Mouse (Mus musculus) gastrocnemius, postnatal 25 days (tissue): ENCODE measurements around the gene 1700029P11Rik. TPM values are rescaled to one million over a fixed set of nuclear protein-coding genes. Genes with fewer than 3 reads are reported as not detected.

ENCODE experiments used
- DNase-seq: peaks from one replicate; pipeline ENCODE4 v3.0.0; 2022
- total RNA-seq, 2 experiments: library from RNA; stranded (reverse); gene quantifications; 1 replicate in 1 of 2; 2 replicates in 1 of 2; pipeline ENCODE4 v1.2.3; 2021

Gene 1700029P11Rik
- total RNA-seq, 2 experiments from 2014 or later: not detected

DNA sequence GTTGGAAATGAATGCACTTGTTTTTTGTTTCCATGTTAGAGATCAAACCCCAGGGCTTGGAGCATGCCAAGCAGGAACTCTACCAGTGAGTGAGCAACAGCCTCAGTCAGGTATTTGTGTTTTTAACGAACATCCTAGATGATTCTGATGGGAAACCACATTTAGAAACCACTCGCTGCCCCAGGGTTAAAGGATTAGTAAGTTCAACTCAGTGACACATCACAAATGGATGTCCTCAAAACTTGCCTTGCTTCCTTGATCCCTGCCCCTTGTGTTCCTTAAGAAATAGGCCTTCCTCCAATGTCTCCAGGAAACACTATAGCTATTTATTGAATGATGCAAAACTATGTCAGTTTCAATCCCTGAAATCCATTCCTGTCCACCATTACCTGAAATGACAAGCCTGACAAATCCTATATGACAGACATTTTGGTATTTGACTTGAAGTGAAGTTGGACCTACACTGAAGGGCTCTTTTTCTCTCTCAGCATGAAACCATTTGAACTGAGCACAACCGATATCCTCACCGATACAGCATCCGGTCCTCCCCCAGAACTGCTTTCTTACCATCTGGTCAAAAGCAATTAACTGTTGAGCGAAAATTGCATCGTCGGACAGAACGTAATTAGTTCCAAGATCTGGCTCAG lies 34.5 kb downstream of the 1700029P11Rik start:
- DNase-seq: no peak

DNA sequence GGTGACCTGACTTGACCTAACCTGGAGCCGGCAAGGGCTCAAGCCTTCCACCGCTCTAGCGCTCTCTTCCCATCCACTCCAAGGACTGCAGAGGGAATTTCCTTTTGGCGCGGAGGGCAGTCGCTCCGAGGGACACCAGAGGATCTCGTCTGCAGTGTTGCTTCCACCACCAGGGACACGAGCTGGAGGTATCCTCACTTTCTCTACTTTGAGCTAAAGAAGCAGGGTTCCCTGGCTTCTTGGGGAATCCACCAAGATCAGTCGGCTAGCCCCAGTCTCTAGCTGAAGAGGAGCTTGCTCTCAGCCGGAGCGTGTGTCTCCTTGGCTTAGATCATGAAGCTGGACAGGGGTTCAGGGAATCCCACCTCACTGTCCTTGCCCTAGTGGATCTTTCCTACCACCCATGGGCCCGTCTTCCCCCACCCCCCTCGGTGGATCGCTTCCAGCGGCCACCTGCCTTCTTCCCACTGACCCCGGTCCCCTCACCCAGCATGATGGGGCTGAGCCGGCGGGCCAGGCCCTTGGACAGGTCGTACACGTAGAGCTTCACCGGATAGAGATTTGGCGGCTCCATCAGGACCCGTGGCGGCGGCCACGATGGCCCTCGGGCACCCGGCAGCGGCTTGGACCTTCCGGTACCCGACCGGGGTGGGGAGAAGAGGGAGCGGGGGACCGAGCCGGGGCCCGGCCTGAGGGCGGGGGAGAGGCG lies 35.2 kb downstream of the 1700029P11Rik start:
- peak; percentile 11 for DNase-seq

DNA sequence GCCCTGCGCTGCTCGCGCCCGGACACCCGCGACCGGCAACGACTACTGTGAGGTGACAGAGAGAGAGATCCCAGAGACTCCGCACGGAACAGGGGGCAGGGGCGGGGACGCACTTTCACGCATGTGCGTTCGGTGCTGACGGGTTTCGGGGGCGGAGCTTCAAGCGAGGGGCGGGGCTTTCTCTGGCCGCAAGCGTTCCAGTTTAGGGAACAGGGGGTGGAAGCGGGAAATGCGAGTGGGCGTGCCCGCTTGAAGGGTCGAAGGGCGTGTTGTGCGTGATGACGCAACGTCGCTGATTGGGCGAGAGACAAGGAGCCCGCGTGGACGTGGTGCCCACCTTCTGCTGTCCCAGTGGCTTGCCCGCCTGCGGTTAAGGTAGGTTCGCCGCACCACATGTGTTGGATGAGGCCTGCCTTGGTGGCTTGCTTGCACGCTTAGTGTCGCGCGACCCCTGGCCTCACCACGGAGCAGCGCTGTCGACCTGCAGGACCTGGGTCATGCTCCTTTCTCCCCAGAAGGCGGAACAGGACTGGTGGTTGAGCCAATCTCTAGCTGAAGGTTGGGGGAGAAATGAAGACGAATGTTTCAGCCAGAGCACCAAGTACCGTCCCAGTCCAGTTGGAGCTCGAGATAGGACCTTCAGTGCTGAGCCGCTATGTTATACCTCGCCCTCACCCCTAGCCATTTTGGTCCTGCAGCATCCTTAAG lies 35.9 kb downstream of the 1700029P11Rik start:
- peak; percentile 98 for DNase-seq

DNA sequence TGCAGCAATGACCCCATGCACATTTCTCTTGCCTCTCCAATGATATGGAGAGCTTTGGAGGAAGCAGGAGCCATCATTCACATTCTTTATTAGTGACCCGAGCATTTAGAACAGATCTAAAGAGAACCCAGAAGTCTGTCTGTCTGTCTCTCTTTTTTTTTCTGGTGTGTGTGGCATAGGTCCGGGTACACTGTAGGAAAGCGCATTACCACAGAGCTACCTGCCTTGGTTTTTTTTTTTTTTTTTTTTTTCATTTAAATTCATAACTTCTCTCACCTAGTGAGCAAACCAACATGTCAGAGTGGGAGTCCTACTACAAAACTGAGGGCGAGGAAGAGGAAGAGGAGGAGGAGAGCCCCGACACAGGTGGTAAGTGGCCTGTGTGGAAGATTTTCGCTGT lies 36.5 kb downstream of the 1700029P11Rik start:
- DNase-seq: no peak

DNA sequence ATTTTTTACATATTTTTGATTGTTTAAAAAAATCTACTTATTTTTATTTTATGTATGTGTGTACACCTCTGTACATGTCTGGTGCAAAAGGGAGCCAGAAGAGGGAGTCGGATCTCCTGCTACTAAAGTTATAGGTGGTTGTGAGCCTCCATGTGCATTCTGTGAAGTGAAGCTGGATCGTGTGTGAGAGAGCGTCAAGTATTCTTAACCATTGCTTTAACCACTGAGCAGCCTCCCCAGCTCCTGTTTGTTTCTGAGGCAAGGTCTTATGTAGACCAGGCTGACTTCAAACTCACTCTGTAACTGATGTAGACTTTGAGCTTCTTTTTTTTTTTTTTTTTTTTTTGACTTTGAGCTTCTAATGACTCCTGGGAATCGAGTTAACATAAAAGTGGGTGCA lies 37.1 kb downstream of the 1700029P11Rik start:
- DNase-seq: no peak

DNA sequence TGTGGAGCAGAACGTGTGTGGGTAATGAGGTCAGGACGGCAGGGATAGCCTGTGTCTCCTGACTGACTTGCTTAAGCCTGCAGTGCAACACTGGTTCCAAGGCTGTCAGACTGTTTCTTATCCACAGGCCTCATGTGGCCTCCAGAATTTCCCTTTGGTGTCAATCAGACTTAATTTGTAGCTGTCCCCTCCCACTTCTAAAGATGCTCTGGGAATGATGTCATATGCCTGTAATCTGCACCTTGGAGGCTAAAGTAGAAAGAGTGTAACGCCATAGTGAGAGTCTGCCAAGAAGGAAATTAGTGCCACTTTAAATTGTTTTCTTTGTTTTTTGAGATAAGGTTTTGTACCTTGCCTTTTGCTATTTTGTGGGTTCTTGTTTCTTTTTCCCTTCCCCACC lies 38.9 kb downstream of the 1700029P11Rik start:
- DNase-seq: no peak

DNA sequence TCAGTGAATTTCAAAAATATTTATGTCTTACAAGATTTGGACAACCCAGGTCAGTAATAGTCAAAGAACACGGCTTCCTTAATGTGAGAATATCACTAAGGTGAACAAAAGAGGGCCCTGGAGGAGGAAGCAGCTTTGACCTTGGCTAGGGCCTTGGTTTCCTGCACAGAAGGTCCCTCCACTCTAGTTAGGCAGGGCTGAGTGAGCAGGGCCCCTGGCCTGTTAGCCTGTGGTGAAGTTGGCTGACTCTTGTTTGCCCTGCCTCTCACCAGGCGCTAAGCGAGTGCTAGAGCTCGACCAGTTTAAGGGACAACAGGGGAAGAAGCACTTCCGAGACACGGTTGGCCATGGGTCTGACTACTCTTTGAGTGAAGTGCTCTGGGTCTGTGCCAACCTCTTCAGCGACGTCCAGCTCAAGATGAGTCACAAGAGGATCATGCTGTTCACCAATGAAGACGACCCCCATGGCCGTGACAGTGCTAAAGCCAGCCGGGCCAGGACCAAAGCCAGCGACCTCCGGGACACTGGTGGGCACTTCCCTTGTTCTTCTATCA lies 42.3 kb downstream of the 1700029P11Rik start:
- no peak for DNase-seq

DNA sequence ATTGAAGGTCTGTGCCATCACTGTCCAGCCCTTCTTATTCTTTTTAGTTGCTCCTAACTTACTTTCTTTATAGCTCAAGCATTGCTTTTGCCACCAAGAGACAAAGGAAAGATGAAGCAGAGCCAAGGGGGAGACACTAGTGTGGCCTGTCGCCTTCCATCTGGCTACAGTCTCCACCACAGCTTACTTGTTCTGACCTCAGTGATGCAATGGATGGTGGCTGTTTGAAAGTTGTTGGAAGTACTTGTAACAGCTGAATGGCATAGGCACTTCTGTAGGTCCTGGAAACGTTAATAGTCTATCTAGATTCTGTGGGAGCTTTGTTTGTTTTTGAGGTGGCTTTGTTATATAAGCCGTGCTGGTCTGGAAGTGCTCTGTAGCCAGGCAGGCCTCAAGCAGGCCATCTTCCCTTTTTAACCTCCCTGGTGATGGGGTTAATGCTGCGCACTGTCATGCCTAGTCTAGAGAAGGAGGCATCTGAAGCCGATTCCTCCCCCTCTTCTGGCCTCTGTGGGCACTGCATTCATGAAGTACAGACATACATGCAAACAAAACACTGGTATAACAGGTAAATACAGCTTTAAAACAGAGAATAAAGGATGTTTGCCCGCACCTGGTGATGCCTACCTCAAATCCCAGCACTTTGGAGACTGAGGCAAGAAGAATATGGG lies 43.8 kb downstream of the 1700029P11Rik start:
- no peak for DNase-seq

DNA sequence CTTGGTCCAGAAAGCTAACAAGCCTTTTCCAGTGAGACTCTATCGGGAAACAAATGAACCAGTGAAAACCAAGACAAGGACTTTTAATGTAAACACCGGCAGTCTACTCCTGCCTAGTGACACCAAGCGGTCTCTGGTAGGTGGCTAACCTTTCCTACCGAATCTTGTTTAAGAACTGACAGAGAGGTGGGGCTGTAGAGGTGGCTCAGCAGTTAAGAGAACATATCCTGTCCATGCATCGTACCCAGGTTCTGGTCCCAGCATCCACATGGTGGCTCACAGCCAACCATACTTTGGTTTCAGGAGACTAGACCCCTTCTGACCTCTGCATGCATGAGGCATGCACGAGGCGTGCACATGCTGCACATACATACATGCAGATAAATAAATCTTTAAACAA lies 46.9 kb downstream of the 1700029P11Rik start:
- no peak for DNase-seq

DNA sequence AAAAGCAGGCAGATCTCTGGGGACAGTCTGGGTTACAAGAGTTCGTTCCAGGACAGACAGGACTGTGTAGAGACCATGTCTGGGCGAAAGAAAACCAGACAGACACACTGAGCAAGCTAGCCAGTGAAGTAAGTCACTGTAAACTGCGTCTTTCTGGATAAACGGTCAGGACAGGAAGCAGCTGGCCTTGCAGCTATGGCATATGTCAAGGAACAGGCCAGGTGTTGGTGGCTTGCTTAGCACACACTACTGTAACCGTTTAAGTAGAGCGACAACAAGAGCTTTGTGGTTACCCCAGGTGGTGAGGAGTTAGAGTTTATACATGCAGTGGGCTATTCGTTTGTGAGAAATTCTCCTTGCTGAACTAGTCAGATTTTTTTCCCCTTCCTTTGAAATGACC lies 47.4 kb downstream of the 1700029P11Rik start:
- no peak for DNase-seq

Other genes with a start within 250 kb of the 1700029P11Rik start
- 10 to 100 TPM; 29.1 to 29.5 TPM for gene Zc3h7b, start 235.5 kb upstream of the 1700029P11Rik start, total RNA-seq
- 10 to 100 TPM; 18.7 to 23.1 TPM for gene Rangap1, start 235.0 kb upstream of the 1700029P11Rik start, total RNA-seq
- gene Tef, start 178.1 kb upstream of the 1700029P11Rik start, total RNA-seq: 100 to 1,000 TPM; 113 to 168 TPM
- gene Tob2, start 121.7 kb upstream of the 1700029P11Rik start, total RNA-seq: 10 to 100 TPM; 47.4 to 85.8 TPM
- 10 to 100 TPM; 35.3 to 40.3 TPM for gene Phf5a, start 108.6 kb upstream of the 1700029P11Rik start, total RNA-seq
- 1,000 to 10,000 TPM; 1,158 to 1,247 TPM for gene Aco2, start 108.2 kb upstream of the 1700029P11Rik start, total RNA-seq
- 1 to 10 TPM; 5.9 to 6.3 TPM for gene Polr3h, start 54.3 kb upstream of the 1700029P11Rik start, total RNA-seq
- 1 to 10 TPM; 1.8 to 2.6 TPM for gene Csdc2, start 43.8 kb upstream of the 1700029P11Rik start, total RNA-seq
- gene Pmm1, start 19.6 kb upstream of the 1700029P11Rik start, total RNA-seq: 10 to 100 TPM; 11.9 to 21.6 TPM
- 10 to 100 TPM; 20.8 to 24.9 TPM for gene Xrcc6, start 7.3 kb downstream of the 1700029P11Rik start, total RNA-seq
- gene Desi1, start 53.3 kb downstream of the 1700029P11Rik start, total RNA-seq: 10 to 100 TPM; 19.0 to 25.7 TPM
- 10 to 100 TPM; 44.6 to 48.5 TPM for gene Snu13, start 67.1 kb downstream of the 1700029P11Rik start, total RNA-seq
- not detected for gene 4930407I10Rik, start 78.6 kb downstream of the 1700029P11Rik start, total RNA-seq
- under 1 TPM; 0.08 to 0.24 TPM for gene Mei1, start 89.5 kb downstream of the 1700029P11Rik start, total RNA-seq
- gene Ccdc134, start 147.4 kb downstream of the 1700029P11Rik start, total RNA-seq: 10 to 100 TPM in 1 of 2 experiments, 1 to 10 TPM in 1; 8.0 to 16.5 TPM
- gene Srebf2, start 166.6 kb downstream of the 1700029P11Rik start, total RNA-seq: 10 to 100 TPM; 12.1 to 14.1 TPM
- not detected for gene Shisa8, start 232.3 kb downstream of the 1700029P11Rik start, total RNA-seq
- not detected for gene Tnfrsf13c, start 243.8 kb downstream of the 1700029P11Rik start, total RNA-seq